Mouse (Mus musculus) heart, embryonic 13.5 days (tissue): ENCODE measurements around the gene Ptpn14. TPM values are rescaled to one million over a fixed set of nuclear protein-coding genes. Genes with fewer than 3 reads are reported as not detected.

Experiments
- ATAC-seq: fragments of 200-750 bp; cut with Nextera tagmentation; 2 replicates; pipeline ENCODE4 v1.8.0; 2017; ENCODE audit warnings: moderate TSS enrichment; ENCODE audit not compliant: insufficient number of reproducible peaks, low FRiP score, low TSS enrichment; ENCODE audit errors: extremely low read depth
- H3K27ac ChIP-seq: fragments of 300-500 bp; sonication (generic); replicated peaks from 2 replicates; pipeline ENCODE4 v1.5.1; 2015; ENCODE audit warnings: moderate library complexity, mild to moderate bottlenecking, inconsistent platforms
- H3K27me3 ChIP-seq: fragments of 300-500 bp; sonication (generic); replicated peaks from 2 replicates; pipeline ENCODE4 v1.6.1; 2015; ENCODE audit warnings: mild to moderate bottlenecking, inconsistent platforms
- H3K36me3 ChIP-seq: fragments of 300-500 bp; sonication (generic); 2 replicates; pipeline ENCODE4 v1.6.1; 2015; ENCODE audit warnings: mild to moderate bottlenecking, inconsistent platforms
- H3K4me1 ChIP-seq: fragments of 300-500 bp; sonication (generic); 2 replicates; pipeline ENCODE4 v1.6.1; 2015; ENCODE audit warnings: inconsistent platforms
- H3K4me2 ChIP-seq: fragments of 300-500 bp; sonication (generic); 2 replicates; pipeline ENCODE4 v1.6.1; 2015; ENCODE audit warnings: inconsistent platforms, mild to moderate bottlenecking, moderate library complexity
- H3K4me3 ChIP-seq: fragments of 300-500 bp; sonication (generic); 2 replicates; pipeline ENCODE4 v1.5.1; 2015; ENCODE audit warnings: moderate library complexity, mild to moderate bottlenecking, inconsistent platforms
- H3K9ac ChIP-seq: fragments of 300-500 bp; sonication (generic); 2 replicates; pipeline ENCODE4 v1.6.1; 2015; ENCODE audit warnings: inconsistent platforms, mild to moderate bottlenecking, moderate library complexity
- H3K9me3 ChIP-seq: fragments of 300-500 bp; sonication (generic); 2 replicates; pipeline ENCODE4 v1.6.1; 2016; ENCODE audit warnings: inconsistent platforms
- WGBS: fragments of 180-500 bp; shearing (Covaris S2); methylation state at CpG from one replicate; pipeline ENCODE4 v1.1.7; 2015; ENCODE audit warnings: mixed read lengths; 5-methylcytosine and 5-hydroxymethylcytosine counted together
- polyA plus RNA-seq: library from polyadenylated mRNA; unstranded; fragments of >200 nt; fragmentation: Nextera tagmentation; extraction: Ambion mirVana; gene quantifications from 2 replicates; pipeline ENCODE4 v1.2.1, GENCODE M21; 2015

Ptpn14 gene
- polyA plus RNA-seq, 1 experiment from 2014 or later: 7.6 TPM

DNA sequence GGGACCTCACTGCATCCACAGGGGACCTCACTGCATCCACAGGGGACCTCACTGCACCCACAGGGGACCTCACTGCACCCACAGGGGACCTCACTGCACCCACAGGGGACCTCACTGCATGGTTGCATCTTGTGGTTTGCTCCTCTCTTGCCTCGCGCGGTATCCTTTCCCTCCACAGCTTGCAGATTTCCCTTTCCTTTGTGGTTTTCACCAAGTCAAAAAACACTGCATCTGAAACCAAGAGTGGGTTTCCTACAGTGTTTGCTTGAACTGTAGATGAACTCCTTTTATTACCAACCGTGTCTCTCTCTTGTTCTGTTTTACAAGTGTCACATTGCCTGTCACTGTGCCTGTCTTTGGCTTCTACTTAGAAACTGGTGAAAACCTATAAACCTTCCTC lies 18.5 kb downstream of the Ptpn14 start:
- no peak overlapping the region for H3K4me3 ChIP-seq
- 68% methylated on average over 4 of the region's 4 CpGs for WGBS
- no peaks in the 10 kb centered on the region for H3K9me3 ChIP-seq
- H3K36me3 ChIP-seq: peaks cover 14% of the 10 kb centered on the region; the same call in 1 of the 2 replicates
- no peak overlapping the region for H3K9ac ChIP-seq
- no peaks in the 10 kb centered on the region for H3K27me3 ChIP-seq
- H3K4me2 ChIP-seq: no peak overlapping the region
- H3K4me1 ChIP-seq: peaks cover 55% of the 10 kb centered on the region
- H3K27ac ChIP-seq: no peak overlapping the region
- ATAC-seq: no peak

DNA sequence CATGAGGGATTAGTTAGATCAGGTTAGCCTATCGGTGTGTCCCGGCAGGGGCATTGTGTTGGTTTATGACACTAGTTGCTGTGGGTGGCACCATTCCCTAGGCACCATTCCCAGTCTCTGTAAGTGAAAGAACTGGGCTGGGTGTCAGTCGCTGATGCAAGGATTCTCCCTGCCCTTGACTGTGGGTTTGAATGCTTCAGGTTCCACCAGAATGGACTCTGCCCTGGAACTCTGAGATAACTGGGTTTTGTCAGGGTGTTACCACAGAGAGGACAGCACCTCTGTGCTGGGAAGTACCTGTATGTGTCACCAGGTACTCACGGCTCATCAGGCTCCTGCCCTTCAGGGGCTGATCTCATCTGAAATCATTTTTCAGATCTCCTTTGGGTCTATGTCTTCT lies 21.7 kb downstream of the Ptpn14 start:
- Histone ChIP-seq H3K4me2 (peak overlapping the region; percentile 51), H3K27me3 (no peaks in the 10 kb centered on the region), H3K4me1 (peaks cover 70% of the 10 kb centered on the region), H3K4me3 (no peak overlapping the region), H3K9me3 (no peaks in the 10 kb centered on the region), H3K27ac (peak overlapping the region; percentile 78), H3K9ac (peak overlapping the region; percentile 58; the same call in 1 of the 2 replicates), H3K36me3 (peaks cover 14% of the 10 kb centered on the region; the same call in 1 of the 2 replicates)
- no peak for ATAC-seq
- 86% methylated on average over 4 of the region's 4 CpGs for WGBS

DNA sequence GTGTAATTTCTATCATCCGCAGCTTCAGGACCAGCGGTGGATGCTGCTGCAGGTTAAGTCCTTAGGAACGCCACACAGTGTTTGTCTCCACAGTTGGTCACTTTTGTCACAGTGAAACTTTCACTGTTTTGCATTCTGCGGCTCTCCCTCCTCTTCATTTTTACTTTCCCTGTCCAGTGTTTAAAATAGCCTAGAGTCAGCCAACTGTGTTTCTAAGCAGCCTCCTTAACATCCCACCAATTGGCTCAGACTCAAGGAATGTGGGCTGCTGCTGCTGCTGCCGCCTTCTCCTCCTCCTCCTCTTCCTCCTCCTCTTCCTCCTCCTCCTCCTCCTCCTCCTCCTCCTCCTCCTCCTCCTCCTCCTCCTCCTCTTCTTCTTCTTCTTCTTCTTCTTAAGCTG lies 22.2 kb downstream of the Ptpn14 start:
- Histone ChIP-seq H3K36me3 (peaks cover 14% of the 10 kb centered on the region; the same call in 1 of the 2 replicates), H3K9me3 (no peaks in the 10 kb centered on the region), H3K27ac (peak overlapping the region; percentile 78), H3K4me1 (peaks cover 70% of the 10 kb centered on the region), H3K27me3 (no peaks in the 10 kb centered on the region), H3K9ac (peak overlapping the region; percentile 58; the same call in 1 of the 2 replicates), H3K4me2 (peak overlapping the region; percentile 51), H3K4me3 (no peak overlapping the region)
- no peak for ATAC-seq
- WGBS: 58% methylated on average over 5 of the region's 5 CpGs

DNA sequence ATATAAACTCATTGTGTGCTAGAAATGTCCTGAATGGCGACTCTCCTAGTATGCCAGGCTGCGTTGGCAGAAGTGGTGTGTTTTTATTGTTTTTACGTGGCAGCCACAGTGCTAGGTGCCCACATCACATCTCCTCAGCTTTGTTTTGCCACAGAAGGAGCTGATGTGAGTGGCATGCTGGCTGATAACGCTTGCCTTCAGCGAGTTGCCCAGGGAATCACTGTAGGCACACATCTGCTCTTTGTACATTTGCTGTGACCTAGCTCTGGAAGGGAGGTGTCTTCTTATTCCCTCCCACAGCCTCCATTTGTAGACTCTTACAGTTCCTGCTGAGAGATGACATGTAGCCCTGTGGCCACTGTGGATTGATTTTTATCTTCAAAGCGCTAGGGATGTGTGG lies 24.2 kb downstream of the Ptpn14 start:
- Histone ChIP-seq H3K9ac (no peak overlapping the region), H3K27me3 (no peaks in the 10 kb centered on the region), H3K4me1 (peaks cover 72% of the 10 kb centered on the region), H3K4me2 (no peak overlapping the region), H3K9me3 (no peaks in the 10 kb centered on the region), H3K4me3 (no peak overlapping the region), H3K27ac (no peak overlapping the region), H3K36me3 (peaks cover 14% of the 10 kb centered on the region; the same call in 1 of the 2 replicates)
- ATAC-seq: no peak
- WGBS: 65% methylated on average over 6 of the region's 6 CpGs

DNA sequence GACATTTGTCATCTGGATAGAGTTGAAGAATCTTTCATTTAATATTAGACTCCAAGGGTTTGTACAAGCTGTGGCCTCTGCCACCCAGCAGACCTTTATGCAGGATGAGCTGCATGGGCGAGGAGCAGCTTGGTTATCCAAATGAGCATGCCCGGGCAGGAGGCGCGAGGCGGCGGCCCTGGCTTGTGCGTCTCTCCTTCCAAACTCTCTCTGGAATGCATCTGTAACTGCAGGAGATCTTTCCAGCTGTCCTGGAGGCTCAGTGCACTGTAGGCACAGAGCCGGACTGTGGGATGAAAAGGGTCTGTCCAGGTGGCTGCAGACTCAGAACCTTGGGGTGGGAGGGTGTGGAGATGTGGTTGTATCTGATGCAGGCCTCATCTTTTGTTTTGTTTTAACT lies 27.0 kb downstream of the Ptpn14 start:
- 59% methylated on average over 8 of the region's 8 CpGs for WGBS

DNA sequence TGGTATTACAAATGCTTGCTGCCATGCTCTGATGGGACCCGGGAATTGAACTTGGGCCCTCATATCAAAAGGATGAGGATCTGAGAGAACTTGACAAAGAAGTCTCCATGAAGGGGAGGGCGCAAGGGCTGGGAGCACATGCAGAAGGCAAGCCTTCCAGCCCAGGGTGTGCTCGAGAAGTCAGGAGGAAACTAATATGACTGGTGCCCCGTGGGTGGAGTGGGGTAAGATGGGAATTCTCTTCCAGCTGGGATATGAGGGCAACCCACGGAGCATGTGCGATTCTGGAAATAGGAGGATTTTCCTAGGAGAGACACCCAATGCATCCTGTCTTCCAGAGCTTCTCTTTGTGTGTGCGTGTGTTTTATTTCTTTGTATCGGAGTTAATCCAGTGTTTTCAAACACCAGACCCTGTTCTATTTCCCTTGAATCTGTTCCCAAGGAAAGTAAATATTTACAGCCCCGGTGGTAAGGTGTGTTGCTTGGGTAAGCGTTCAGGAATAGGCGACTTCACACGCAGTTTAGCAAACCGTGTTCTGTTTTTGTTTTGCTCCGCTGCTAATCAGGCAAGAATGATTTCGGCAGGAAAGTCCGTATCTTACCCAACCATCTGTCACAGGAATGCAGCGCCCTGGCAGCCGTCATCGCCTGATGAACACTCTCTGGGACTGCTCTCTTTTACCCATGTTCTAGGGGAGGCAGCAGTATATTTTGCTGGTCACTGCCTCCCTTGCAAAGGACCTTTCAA lies 28.4 kb downstream of the Ptpn14 start:
- Histone ChIP-seq H3K4me2 (peak overlapping the region; percentile 27), H3K4me1 (peaks cover 65% of the 10 kb centered on the region), H3K9ac (peak overlapping the region; percentile 69), H3K9me3 (no peaks in the 10 kb centered on the region), H3K36me3 (peaks cover 7% of the 10 kb centered on the region), H3K27me3 (no peaks in the 10 kb centered on the region), H3K27ac (peak overlapping the region; percentile 61), H3K4me3 (no peak overlapping the region)
- ATAC-seq: no peak; the same call in 1 of the 2 replicates
- WGBS: 35% methylated on average over 19 of the region's 19 CpGs

More for the DNA sequence above, 27.0 kb downstream of the Ptpn14 start:
- Histone ChIP-seq H3K27ac (peak overlapping the region; percentile 21; the same call in 1 of the 2 replicates), H3K27me3 (no peaks in the 10 kb centered on the region), H3K36me3 (peaks cover 15% of the 10 kb centered on the region), H3K9ac (peak overlapping the region; percentile 30; the same call in 1 of the 2 replicates), H3K4me1 (peaks cover 60% of the 10 kb centered on the region), H3K9me3 (no peaks in the 10 kb centered on the region), H3K4me3 (no peak overlapping the region), H3K4me2 (no peak overlapping the region)
- no peak for ATAC-seq

DNA sequence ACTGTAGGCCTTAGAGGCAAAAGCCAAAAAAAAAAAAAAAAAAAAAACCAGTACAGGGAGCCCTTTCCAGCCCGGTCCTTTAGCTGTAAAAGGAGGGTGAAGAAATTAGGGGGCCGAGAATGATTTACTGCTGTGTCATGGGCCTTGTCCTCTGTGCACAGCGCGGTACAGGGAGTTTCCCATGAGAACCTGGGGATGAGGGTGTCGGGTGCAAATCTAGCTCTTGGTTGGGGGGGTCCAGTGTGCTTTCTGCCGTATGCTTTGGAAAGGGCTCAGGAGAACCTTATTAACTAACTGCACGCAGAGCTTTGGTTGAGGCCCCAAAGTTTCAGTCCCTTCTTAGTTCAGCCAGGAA lies 29.0 kb downstream of the Ptpn14 start:
- Histone ChIP-seq H3K9ac (peak overlapping the region; percentile 69), H3K4me2 (peak overlapping the region; percentile 27), H3K9me3 (no peaks in the 10 kb centered on the region), H3K27ac (peak overlapping the region; percentile 61), H3K36me3 (peaks cover 7% of the 10 kb centered on the region), H3K4me3 (no peak overlapping the region), H3K27me3 (no peaks in the 10 kb centered on the region), H3K4me1 (peaks cover 70% of the 10 kb centered on the region)
- WGBS: 55% methylated on average over 7 of the region's 7 CpGs
- ATAC-seq: no peak

DNA sequence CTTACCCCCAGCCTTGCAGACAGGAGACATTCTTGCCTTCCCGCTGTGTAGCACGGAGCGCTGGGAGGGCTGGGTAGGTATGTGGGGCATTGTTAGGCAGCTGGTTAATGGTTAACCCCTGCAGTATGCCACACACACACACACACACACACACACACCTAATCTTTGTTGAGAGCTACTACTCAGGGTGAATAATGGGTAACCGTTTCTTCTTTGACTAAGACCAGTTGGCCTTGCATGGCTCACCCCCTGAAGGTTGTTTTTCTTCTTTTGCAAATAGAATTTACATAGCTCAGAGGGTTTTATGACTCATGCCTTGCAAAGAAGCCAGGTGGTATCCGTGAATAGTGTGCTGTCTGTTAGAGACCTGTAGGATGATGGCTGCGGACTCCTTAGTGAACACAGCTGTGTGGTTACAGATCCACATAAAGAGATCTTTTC lies 33.5 kb downstream of the Ptpn14 start:
- H3K9me3 ChIP-seq: no peaks in the 10 kb centered on the region
- no peak overlapping the region for H3K9ac ChIP-seq
- H3K36me3 ChIP-seq: peaks cover 7% of the 10 kb centered on the region
- H3K4me3 ChIP-seq: no peak overlapping the region
- H3K27me3 ChIP-seq: no peaks in the 10 kb centered on the region
- H3K27ac ChIP-seq: no peak overlapping the region
- no peak for ATAC-seq
- no peak overlapping the region for H3K4me2 ChIP-seq
- WGBS: 38% methylated on average over 6 of the region's 6 CpGs
- peaks cover 63% of the 10 kb centered on the region for H3K4me1 ChIP-seq

DNA sequence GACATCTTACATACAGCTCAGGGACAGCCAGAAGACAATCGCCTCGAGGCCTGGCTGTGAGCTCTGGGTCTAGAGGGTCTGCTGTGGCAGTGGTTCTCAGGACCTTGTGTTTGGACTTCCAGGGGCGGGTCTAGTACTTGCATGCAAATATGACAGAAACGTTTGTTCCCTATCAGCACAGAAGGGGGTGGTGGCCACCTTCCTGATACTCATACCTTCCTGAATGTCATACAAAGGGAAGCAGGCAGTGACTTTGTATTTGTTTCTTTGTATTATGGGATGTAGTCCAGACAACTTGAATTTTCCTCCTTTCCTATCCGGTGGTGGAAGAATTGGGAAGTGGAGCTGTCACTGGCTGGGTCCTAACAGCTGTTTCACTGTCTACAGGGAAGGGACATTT lies 36.2 kb downstream of the Ptpn14 start:
- H3K27ac ChIP-seq: peak overlapping the region; percentile 17
- H3K4me2 ChIP-seq: no peak overlapping the region
- no peak overlapping the region for H3K9ac ChIP-seq
- no peaks in the 10 kb centered on the region for H3K36me3 ChIP-seq
- no peak for ATAC-seq
- H3K27me3 ChIP-seq: no peaks in the 10 kb centered on the region
- peaks cover 76% of the 10 kb centered on the region for H3K4me1 ChIP-seq
- 50% methylated on average over 5 of the region's 5 CpGs for WGBS
- H3K9me3 ChIP-seq: no peaks in the 10 kb centered on the region
- H3K4me3 ChIP-seq: no peak overlapping the region

DNA sequence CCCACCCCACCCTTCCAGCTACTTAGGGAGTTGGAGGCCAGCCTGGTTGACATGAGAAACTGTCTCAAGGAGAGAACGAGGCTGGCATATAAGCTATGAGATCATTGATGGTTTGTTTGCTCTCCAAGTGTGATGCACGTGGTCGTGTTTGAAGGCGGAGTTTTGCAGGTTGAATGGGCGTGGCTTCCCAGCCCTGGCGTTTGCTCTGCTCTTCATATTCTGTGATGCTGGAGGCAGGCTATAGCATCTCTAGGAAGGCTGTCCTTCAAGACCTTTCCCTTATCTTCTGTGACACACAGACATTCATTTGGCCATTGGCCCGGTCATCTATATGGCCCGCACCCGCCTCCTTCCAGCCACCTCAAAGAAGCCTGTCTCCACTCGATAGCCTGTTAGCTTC lies 39.1 kb downstream of the Ptpn14 start:
- H3K36me3 ChIP-seq: no peaks in the 10 kb centered on the region
- H3K9ac ChIP-seq: no peak overlapping the region
- 52% methylated on average over 10 of the region's 10 CpGs for WGBS
- ATAC-seq: no peak
- H3K27ac ChIP-seq: peak overlapping the region; percentile 73; the same call in 1 of the 2 replicates
- H3K4me3 ChIP-seq: no peak overlapping the region
- peaks cover 88% of the 10 kb centered on the region for H3K4me1 ChIP-seq
- no peaks in the 10 kb centered on the region for H3K9me3 ChIP-seq
- no peaks in the 10 kb centered on the region for H3K27me3 ChIP-seq
- H3K4me2 ChIP-seq: 0 out of 2 replicates have a peak overlapping the region, but pooled peaks have one; percentile 4

DNA sequence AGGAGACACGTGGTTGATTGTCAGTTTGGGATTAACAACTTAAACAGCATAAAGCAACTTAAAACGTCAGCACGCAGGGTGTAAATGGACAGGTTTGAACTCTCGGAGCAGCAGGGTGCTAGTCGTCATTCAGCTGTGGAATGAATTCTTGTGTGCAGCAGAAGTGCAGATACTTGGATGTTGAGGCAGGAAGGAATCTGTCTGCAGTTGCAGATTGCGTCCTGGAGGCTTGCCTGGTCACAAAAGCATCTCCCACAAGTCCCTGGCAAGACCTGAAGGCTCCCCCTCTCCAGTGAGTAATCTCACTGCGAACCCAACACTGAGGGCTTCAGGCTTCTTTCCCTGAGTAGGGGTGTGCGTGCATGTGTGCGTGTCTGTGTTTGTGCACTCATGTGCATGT lies 39.8 kb downstream of the Ptpn14 start:
- H3K9ac ChIP-seq: no peak overlapping the region
- no peaks in the 10 kb centered on the region for H3K9me3 ChIP-seq
- H3K36me3 ChIP-seq: no peaks in the 10 kb centered on the region
- H3K4me3 ChIP-seq: no peak overlapping the region
- H3K27ac ChIP-seq: peak overlapping the region; percentile 73
- no peaks in the 10 kb centered on the region for H3K27me3 ChIP-seq
- no peak overlapping the region; the same call in 1 of the 2 replicates for H3K4me2 ChIP-seq
- ATAC-seq: no peak
- H3K4me1 ChIP-seq: peaks cover 90% of the 10 kb centered on the region
- 37% methylated on average over 9 of the region's 9 CpGs for WGBS

DNA sequence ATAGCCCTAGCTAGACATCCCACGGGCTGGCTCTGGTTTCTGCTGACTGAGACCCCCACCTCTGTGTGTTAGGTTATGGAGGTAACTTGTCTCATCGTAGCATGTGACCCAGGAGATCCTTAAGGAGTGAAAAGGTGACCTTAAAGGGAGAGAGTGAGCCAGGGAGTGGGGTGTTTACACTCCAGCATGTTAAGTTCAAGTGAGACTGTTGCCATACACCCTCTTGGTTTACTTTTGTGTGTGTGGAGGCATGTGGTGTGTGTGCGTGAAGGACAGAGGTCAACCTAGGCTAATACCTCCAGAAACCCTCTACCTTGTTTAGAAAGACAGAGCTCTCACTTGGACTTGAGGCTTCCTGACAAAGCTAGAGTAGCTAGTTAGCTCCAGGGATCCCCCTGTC lies 42.4 kb downstream of the Ptpn14 start:
- no peak for ATAC-seq
- no peak overlapping the region for H3K27ac ChIP-seq
- H3K9me3 ChIP-seq: no peaks in the 10 kb centered on the region
- no peak overlapping the region for H3K4me3 ChIP-seq
- no peak overlapping the region for H3K4me2 ChIP-seq
- H3K27me3 ChIP-seq: no peaks in the 10 kb centered on the region
- 89% methylated on average over 3 of the region's 3 CpGs for WGBS
- H3K36me3 ChIP-seq: no peaks in the 10 kb centered on the region
- no peak overlapping the region for H3K9ac ChIP-seq
- H3K4me1 ChIP-seq: peaks cover 99% of the 10 kb centered on the region
